Mouse (Mus musculus) forebrain, embryonic 12.5 days (tissue): ENCODE measurements at regions not wholly inside any gene's neighbourhood (a gene's known extent, or its start where the extent isn't known, plus 50 kb on each side); places are given as distances from the start of the nearest gene placed in this dataset.

Experiments
- ATAC-seq: fragments of 200-750 bp; cut with Nextera tagmentation; 2 replicates; pipeline ENCODE4 v1.8.0; 2017; ENCODE audit warnings: moderate TSS enrichment; ENCODE audit not compliant: low FRiP score
- H3K27ac ChIP-seq: fragments of 300-500 bp; sonication (generic); 2 replicates; pipeline ENCODE4 v1.5.1; 2016; ENCODE audit warnings: mild to moderate bottlenecking
- H3K27me3 ChIP-seq: fragments of 300-500 bp; sonication (generic); 2 replicates; pipeline ENCODE4 v1.6.1; 2016; ENCODE audit warnings: mild to moderate bottlenecking
- H3K36me3 ChIP-seq: fragments of 300-500 bp; sonication (generic); replicated peaks from 2 replicates; pipeline ENCODE4 v1.6.1; 2016; ENCODE audit warnings: mild to moderate bottlenecking
- H3K4me1 ChIP-seq: fragments of 300-500 bp; sonication (generic); 2 replicates; pipeline ENCODE4 v1.6.1; 2016
- H3K4me2 ChIP-seq: fragments of 300-500 bp; sonication (generic); 2 replicates; pipeline ENCODE4 v1.6.1; 2016; ENCODE audit warnings: mild to moderate bottlenecking, moderate library complexity
- H3K4me3 ChIP-seq: fragments of 300-500 bp; sonication (generic); replicated peaks from 2 replicates; pipeline ENCODE4 v1.5.1; 2016; ENCODE audit warnings: mild to moderate bottlenecking
- H3K9ac ChIP-seq: fragments of 300-500 bp; sonication (generic); 2 replicates; pipeline ENCODE4 v1.6.1; 2016; ENCODE audit warnings: mild to moderate bottlenecking
- H3K9me3 ChIP-seq: fragments of 300-500 bp; sonication (generic); 2 replicates; pipeline ENCODE4 v1.6.1; 2016
- WGBS: fragments of 180-500 bp; shearing (Covaris S2); methylation state at CpG from one replicate; pipeline ENCODE4 v1.1.7; 2016; 5-methylcytosine and 5-hydroxymethylcytosine counted together

GRCm38 (mm10) chr11:79881812-79882211 is 80.4 kb downstream of the Utp6 start:
- H3K9me3 ChIP-seq, result no peaks in the 10 kb centered on the region
- ATAC-seq, result no peak

GRCm38 (mm10) chr11:79878091-79878490 is 84.1 kb downstream of the Utp6 start:
- H3K9ac ChIP-seq, result no peak overlapping the region
- 82% methylated on average over 7 of the region's 7 CpGs for WGBS
- no peak for ATAC-seq

More at GRCm38 (mm10) chr11:79881812-79882211, 80.4 kb downstream of the Utp6 start:
- H3K4me2 ChIP-seq, result no peak overlapping the region
- no peak overlapping the region for H3K9ac ChIP-seq
- WGBS, result 77% methylated on average over 4 of the region's 4 CpGs
- no peak overlapping the region for H3K4me3 ChIP-seq
- no peaks in the 10 kb centered on the region for H3K27me3 ChIP-seq
- H3K36me3 ChIP-seq, result no peaks in the 10 kb centered on the region
- no peaks in the 10 kb centered on the region for H3K4me1 ChIP-seq
- H3K27ac ChIP-seq, result no peak overlapping the region

GRCm38 (mm10) chr11:79877184-79877745 is 84.9 kb downstream of the Utp6 start:
- Histone ChIP-seq H3K36me3 (no peaks in the 10 kb centered on the region), H3K4me2 (no peak overlapping the region), H3K4me1 (no peaks in the 10 kb centered on the region), H3K4me3 (no peak overlapping the region), H3K9ac (no peak overlapping the region), H3K27ac (no peak overlapping the region), H3K27me3 (no peaks in the 10 kb centered on the region), H3K9me3 (no peaks in the 10 kb centered on the region)
- 61% methylated on average over 3 of the region's 3 CpGs for WGBS
- no peak for ATAC-seq

More at GRCm38 (mm10) chr11:79878091-79878490, 84.1 kb downstream of the Utp6 start:
- Histone ChIP-seq H3K36me3 (no peaks in the 10 kb centered on the region), H3K27ac (no peak overlapping the region), H3K4me2 (no peak overlapping the region), H3K9me3 (no peaks in the 10 kb centered on the region), H3K27me3 (no peaks in the 10 kb centered on the region), H3K4me3 (no peak overlapping the region), H3K4me1 (no peaks in the 10 kb centered on the region)

GRCm38 (mm10) chr11:79871783-79872628 is 90.2 kb downstream of the Utp6 start:
- ATAC-seq, result no peak
- Histone ChIP-seq H3K4me2 (no peak overlapping the region), H3K9ac (no peak overlapping the region), H3K36me3 (no peaks in the 10 kb centered on the region), H3K9me3 (no peaks in the 10 kb centered on the region), H3K4me1 (no peaks in the 10 kb centered on the region; the same call in 1 of the 2 replicates), H3K27ac (no peak overlapping the region), H3K4me3 (no peak overlapping the region), H3K27me3 (no peaks in the 10 kb centered on the region)
- WGBS, result 88% methylated on average over 10 of the region's 10 CpGs

GRCm38 (mm10) chr11:79870189-79870588 is 92.0 kb downstream of the Utp6 start:
- Histone ChIP-seq H3K36me3 (no peaks in the 10 kb centered on the region), H3K4me3 (no peak overlapping the region), H3K27me3 (no peaks in the 10 kb centered on the region), H3K27ac (no peak overlapping the region), H3K4me2 (no peak overlapping the region), H3K9ac (no peak overlapping the region), H3K9me3 (no peaks in the 10 kb centered on the region), H3K4me1 (no peaks in the 10 kb centered on the region; the same call in 1 of the 2 replicates)
- 66% methylated on average over 5 of the region's 5 CpGs for WGBS
- ATAC-seq, result no peak

GRCm38 (mm10) chr11:79869009-79869408 is 93.2 kb downstream of the Utp6 start:
- Histone ChIP-seq H3K36me3 (no peaks in the 10 kb centered on the region), H3K9me3 (no peaks in the 10 kb centered on the region), H3K4me1 (no peaks in the 10 kb centered on the region; the same call in 1 of the 2 replicates), H3K27ac (no peak overlapping the region), H3K9ac (no peak overlapping the region), H3K4me3 (no peak overlapping the region), H3K27me3 (no peaks in the 10 kb centered on the region), H3K4me2 (no peak overlapping the region)
- 73% methylated on average over 5 of the region's 5 CpGs for WGBS
- no peak for ATAC-seq

- Histone ChIP-seq H3K27ac (no peak overlapping the region), H3K4me1 (no peaks in the 10 kb centered on the region; the same call in 1 of the 2 replicates), H3K27me3 (no peaks in the 10 kb centered on the region), H3K9me3 (no peaks in the 10 kb centered on the region), H3K36me3 (no peaks in the 10 kb centered on the region), H3K4me2 (no peak overlapping the region), H3K9ac (no peak overlapping the region), H3K4me3 (no peak overlapping the region)
- no peak for ATAC-seq
- WGBS, result 68% methylated on average over 5 of the region's 5 CpGs
Observed at GRCm38 (mm10) chr11:79864836-79865235, 97.4 kb downstream of the Utp6 start.

GRCm38 (mm10) chr11:79863487-79864175 is 98.6 kb downstream of the Utp6 start:
- Histone ChIP-seq H3K4me3 (no peak overlapping the region), H3K4me1 (peaks cover 4% of the 10 kb centered on the region), H3K27me3 (no peaks in the 10 kb centered on the region), H3K9me3 (no peaks in the 10 kb centered on the region), H3K36me3 (no peaks in the 10 kb centered on the region), H3K4me2 (no peak overlapping the region), H3K9ac (no peak overlapping the region), H3K27ac (no peak overlapping the region)
- no peak for ATAC-seq
- WGBS, result 90% methylated on average over 14 of the region's 14 CpGs

- Histone ChIP-seq H3K4me3 (no peak overlapping the region), H3K27me3 (no peaks in the 10 kb centered on the region), H3K9ac (no peak overlapping the region), H3K4me1 (peaks cover 4% of the 10 kb centered on the region), H3K27ac (no peak overlapping the region), H3K4me2 (no peak overlapping the region), H3K9me3 (no peaks in the 10 kb centered on the region), H3K36me3 (no peaks in the 10 kb centered on the region)
- WGBS, result 29% methylated on average over 12 of the region's 12 CpGs
- ATAC-seq, result no peak
Observed at GRCm38 (mm10) chr11:79860611-79861067, 101.6 kb downstream of the Utp6 start.

- H3K27ac ChIP-seq, result no peak overlapping the region
- WGBS, result 91% methylated on average over 5 of the region's 5 CpGs
- no peak overlapping the region for H3K9ac ChIP-seq
- H3K9me3 ChIP-seq, result no peaks in the 10 kb centered on the region
- ATAC-seq, result no peak
- no peaks in the 10 kb centered on the region for H3K36me3 ChIP-seq
- H3K4me3 ChIP-seq, result no peak overlapping the region
- H3K27me3 ChIP-seq, result no peaks in the 10 kb centered on the region
- H3K4me1 ChIP-seq, result peaks cover 4% of the 10 kb centered on the region
- no peak overlapping the region for H3K4me2 ChIP-seq
Observed at GRCm38 (mm10) chr11:79856376-79856775, 105.8 kb downstream of the Utp6 start.

- Histone ChIP-seq H3K4me3 (no peak overlapping the region), H3K27ac (no peak overlapping the region), H3K27me3 (no peaks in the 10 kb centered on the region), H3K4me2 (no peak overlapping the region), H3K36me3 (no peaks in the 10 kb centered on the region), H3K4me1 (no peaks in the 10 kb centered on the region), H3K9ac (no peak overlapping the region), H3K9me3 (no peaks in the 10 kb centered on the region)
- WGBS, result 88% methylated on average over 3 of the region's 3 CpGs
- no peak for ATAC-seq
Observed at GRCm38 (mm10) chr11:79849545-79849944, 112.6 kb downstream of the Utp6 start.

GRCm38 (mm10) chr11:79844436-79844835 is 117.8 kb downstream of the Utp6 start:
- H3K27me3 ChIP-seq, result no peaks in the 10 kb centered on the region
- WGBS, result 83% methylated on average over 4 of the region's 4 CpGs
- no peak overlapping the region for H3K9ac ChIP-seq
- H3K27ac ChIP-seq, result no peak overlapping the region
- H3K4me2 ChIP-seq, result no peak overlapping the region
- H3K4me1 ChIP-seq, result peaks cover 3% of the 10 kb centered on the region; the same call in 1 of the 2 replicates
- H3K36me3 ChIP-seq, result no peaks in the 10 kb centered on the region
- H3K9me3 ChIP-seq, result no peaks in the 10 kb centered on the region
- ATAC-seq, result no peak
- H3K4me3 ChIP-seq, result no peak overlapping the region
